Mouse (Mus musculus): ENCODE measurements around the gene Resf1. TPM values are rescaled to one million over a fixed set of nuclear protein-coding genes. Genes with fewer than 3 reads are reported as not detected.

Gene Resf1
- 298 TPM for polyA plus RNA-seq (2017; shearing (Covaris generic))

DNA sequence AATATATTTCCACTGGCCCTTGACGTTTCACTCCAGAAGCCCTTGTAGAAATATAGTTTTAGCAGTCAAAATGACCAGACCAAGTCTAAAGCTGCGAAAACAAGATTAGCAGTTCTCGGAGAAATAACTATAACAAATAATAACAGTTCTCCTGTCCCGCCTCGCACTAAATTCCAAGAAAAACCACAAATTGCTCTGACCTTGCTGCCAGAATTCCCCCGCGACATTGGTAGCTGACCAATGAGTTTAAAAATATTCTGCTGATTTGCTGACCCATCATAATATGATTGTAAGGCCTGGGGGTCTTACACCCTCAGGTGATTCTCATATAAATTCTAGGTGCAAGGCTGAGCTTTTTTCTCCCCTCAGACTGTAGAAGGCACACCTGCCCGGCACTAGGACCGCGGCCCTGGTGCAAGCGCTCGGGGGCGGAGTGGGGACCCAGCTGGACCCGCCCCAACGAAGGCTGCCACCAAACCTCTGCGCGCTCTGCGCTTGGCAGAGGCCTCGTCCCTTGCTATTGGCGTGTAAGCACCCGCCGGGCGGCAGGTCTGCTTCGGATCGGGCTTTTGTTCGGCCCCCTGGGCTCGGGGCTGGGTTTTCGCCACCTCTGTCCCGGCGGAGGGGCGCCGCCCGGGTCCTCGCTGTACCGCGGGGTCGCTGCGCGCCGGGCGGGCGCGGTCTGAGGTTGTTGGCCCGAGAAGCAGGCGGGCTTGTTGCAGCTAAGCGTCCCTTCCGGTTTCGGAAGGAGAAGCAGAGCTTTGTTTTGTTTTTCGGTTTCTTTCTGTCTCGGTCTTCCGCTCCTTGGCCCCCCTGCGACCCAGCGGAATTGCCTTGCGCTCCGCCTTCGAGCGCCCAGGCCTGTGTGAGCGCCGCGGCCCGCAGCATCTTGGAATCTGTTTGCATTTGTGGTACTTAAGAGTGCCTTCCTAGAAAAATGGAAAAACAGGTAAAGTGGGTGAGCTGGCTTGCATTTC lies at the start of gene Resf1:
Gene Resf1, plus strand, starts transcription at position 459 of the 977 bp plus-strand sequence.

Other genes starting within 250 kb of the Resf1 start
- gene Dennd5b, start 207.7 kb upstream of the Resf1 start, polyA plus RNA-seq (2017; shearing (Covaris generic)): 0.28 TPM
- gene Gm10203, start 179.2 kb upstream of the Resf1 start, polyA plus RNA-seq (2017; shearing (Covaris generic)): not detected
- 80.6 TPM for gene Etfbkmt, start 169.6 kb upstream of the Resf1 start, polyA plus RNA-seq (2017; shearing (Covaris generic))
- gene Amn1, start 120.7 kb upstream of the Resf1 start, polyA plus RNA-seq (2017; shearing (Covaris generic)): 40.8 TPM
- gene Bicd1, start 99.5 kb downstream of the Resf1 start, polyA plus RNA-seq (2017; shearing (Covaris generic)): 23.3 TPM

Data from inflammation-experienced regulatory T-cells, adult 16 weeks (primary cell).